Mouse (Mus musculus) heart, adult 2 months (tissue): ENCODE results near the gene Pmp22. TPM values are rescaled to one million over a fixed set of nuclear protein-coding genes. Genes with fewer than 3 reads are reported as not detected.
A peak's percentile ranks its signal among the peaks of the same experiment; 100 is the strongest.

Source experiments
- DNase-seq, 2 experiments: peaks; one replicate each; pipeline ENCODE4 v3.0.0; 2021
- H3K27ac ChIP-seq: fragments of 200-600 bp; 2 replicates; pipeline ENCODE4 v1.8.1; 2022
- H3K27me3 ChIP-seq: fragments of 200-500 bp; 2 replicates; pipeline ENCODE4 v1.6.1; 2012; ENCODE audit warnings: mild to moderate bottlenecking, low read length, inconsistent platforms, mixed read lengths; ENCODE audit not compliant: control insufficient read depth, insufficient read depth
- H3K36me3 ChIP-seq: fragments of 200-500 bp; 2 replicates; pipeline ENCODE4 v1.6.1; 2012; ENCODE audit warnings: low read length, inconsistent platforms; ENCODE audit not compliant: control insufficient read depth, insufficient read depth
- H3K4me1 ChIP-seq: fragments of 200-500 bp; 2 replicates; pipeline ENCODE4 v1.6.1; 2011; ENCODE audit warnings: low read length; ENCODE audit not compliant: control insufficient read depth, insufficient read depth
- H3K4me3 ChIP-seq: fragments of 200-600 bp; 2 replicates; pipeline ENCODE4 v1.8.1; 2022
- H3K79me2 ChIP-seq: fragments of 200-500 bp; replicated peaks from 2 replicates; pipeline ENCODE4 v1.6.1; 2012; ENCODE audit warnings: mild to moderate bottlenecking, inconsistent platforms, low read length, moderate library complexity, mixed read lengths; ENCODE audit not compliant: control insufficient read depth, insufficient read depth
- H3K9ac ChIP-seq: fragments of 200-500 bp; 2 replicates; pipeline ENCODE4 v1.6.1; 2012; ENCODE audit warnings: low read depth, mild to moderate bottlenecking, control low read depth, inconsistent platforms, low read length, mixed read lengths
- CTCF ChIP-seq: fragments of 200-600 bp; IDR thresholded peaks from 2 replicates; pipeline ENCODE4 v1.8.1; 2022; ENCODE audit warnings: antibody characterized with exemption, mild to moderate bottlenecking, moderate library complexity
- EP300 ChIP-seq: fragments of 200-500 bp; IDR thresholded peaks from 2 replicates; pipeline ENCODE4 v1.6.1; 2011; ENCODE audit warnings: low read depth, low read length, control low read depth; ENCODE audit not compliant: insufficient read depth
- POLR2A ChIP-seq: fragments of 200-500 bp; IDR thresholded peaks from 2 replicates; pipeline ENCODE4 v1.6.1; 2011; ENCODE audit warnings: mild to moderate bottlenecking, low read depth, low read length, control low read depth; ENCODE audit not compliant: insufficient read depth
- WGBS: fragments of 180-500 bp; shearing (Covaris S2); methylation state at CpG from one replicate; pipeline ENCODE4 v1.1.7; 2018; 5-methylcytosine and 5-hydroxymethylcytosine counted together
- intact Hi-C: fragments of 180-260 bp; cut with DNase I; formaldehyde crosslinking; loops from one replicate; pipeline ENCODE4 v1.15.1; 2025
- long read RNA-seq: library from polyadenylated mRNA; stranded (forward); transcript quantifications from one replicate; pipeline ENCODE4 v2.0.0, GENCODE M21; 2021
- polyA plus RNA-seq: library from polyadenylated mRNA; depleted of rRNA; stranded (reverse); fragments of >200 nt; gene quantifications from 2 replicates; pipeline ENCODE4 v1.2.3, GENCODE M21; 2012; rRNA removed
- total RNA-seq, 2 experiments: library from RNA; stranded (reverse); gene quantifications; 2 replicates each; pipeline ENCODE4 v1.2.3; 2021

Pmp22 gene
- 10 to 100 TPM; 37.5 to 49.6 TPM for total RNA-seq
- polyA plus RNA-seq: 53.5 and 69.4 TPM in 2 replicates
- long read RNA-seq, transcript Pmp22-201 (5 exons, 1,800 nt): major isoform, 39 of 99 reads
- long read RNA-seq, partial matches to known transcripts: 0 of 99 reads
- long read RNA-seq, other reads (novel, unspliced or antisense): 53 of 99 reads

- Histone ChIP-seq H3K27me3 (no peaks in the 10 kb centered on the region), H3K4me3 (peak within 1 kb of the TSS; percentile 74), H3K9ac (peak within 1 kb of the TSS; percentile 32), H3K36me3 (no peaks in the 10 kb centered on the region), H3K4me1 (peaks cover 13% of the 10 kb centered on the region), H3K79me2 (no peaks in the 10 kb centered on the region), H3K27ac (peak within 1 kb of the TSS; percentile 85)
- TF ChIP-seq CTCF (no peak), POLR2A (peak; percentile 77), EP300 (no peak)
- WGBS: 38% methylated on average over 2 of the region's 2 CpGs
- intact Hi-C loops: no loop called here
- peak; percentile 69 to 72 for DNase-seq
These were observed at the start of gene Pmp22 for GRCm38 (mm10) chr11:63128784-63129183. Gene Pmp22, plus strand, starts transcription at chr11:63128982.

GRCm38 (mm10) chr11:63084536-63084935, 44.2 kb upstream of the Pmp22 start:
- no peaks in the 10 kb centered on the region for H3K27me3 ChIP-seq
- TF ChIP-seq CTCF: peak; percentile 46
- TF ChIP-seq EP300: no peak
- TF ChIP-seq POLR2A: no peak
- no peak overlapping the region for H3K4me3 ChIP-seq
- H3K4me1 ChIP-seq: no peaks in the 10 kb centered on the region
- H3K27ac ChIP-seq: no peak overlapping the region
- no peaks in the 10 kb centered on the region for H3K79me2 ChIP-seq
- 80% methylated on average over 3 of the region's 3 CpGs for WGBS
- DNase-seq: no peak
- no peak overlapping the region for H3K9ac ChIP-seq
- no peaks in the 10 kb centered on the region for H3K36me3 ChIP-seq
- intact Hi-C loops: no loop called here

GRCm38 (mm10) chr11:63088672-63089071, 40.1 kb upstream of the Pmp22 start:
- WGBS: 90% methylated on average over 6 of the region's 6 CpGs
- no peak for TF ChIP-seq POLR2A
- no peak for TF ChIP-seq EP300
- TF ChIP-seq CTCF: no peak
- H3K79me2 ChIP-seq: no peaks in the 10 kb centered on the region

GRCm38 (mm10) chr11:63090210-63090609, 38.6 kb upstream of the Pmp22 start:
- Histone ChIP-seq H3K36me3 (no peaks in the 10 kb centered on the region), H3K4me1 (no peaks in the 10 kb centered on the region; the same call in 1 of the 2 replicates), H3K27ac (no peak overlapping the region), H3K27me3 (no peaks in the 10 kb centered on the region), H3K4me3 (no peak overlapping the region), H3K79me2 (no peaks in the 10 kb centered on the region), H3K9ac (no peak overlapping the region)
- WGBS: 34% methylated on average over 4 of the region's 4 CpGs
- no peak for DNase-seq
- TF ChIP-seq POLR2A: no peak
- TF ChIP-seq EP300: no peak
- no peak for TF ChIP-seq CTCF
- intact Hi-C loops: no loop called here

More at GRCm38 (mm10) chr11:63088672-63089071, 40.1 kb upstream of the Pmp22 start:
- H3K36me3 ChIP-seq: no peaks in the 10 kb centered on the region
- no peak for DNase-seq
- H3K4me3 ChIP-seq: no peak overlapping the region
- no peaks in the 10 kb centered on the region; the same call in 1 of the 2 replicates for H3K4me1 ChIP-seq
- intact Hi-C loops: no loop called here
- no peaks in the 10 kb centered on the region for H3K27me3 ChIP-seq
- no peak overlapping the region for H3K27ac ChIP-seq
- H3K9ac ChIP-seq: no peak overlapping the region

GRCm38 (mm10) chr11:63090986-63091385, 37.8 kb upstream of the Pmp22 start:
- TF ChIP-seq EP300: no peak
- TF ChIP-seq CTCF: no peak
- TF ChIP-seq POLR2A: no peak
- intact Hi-C loops: no loop called here
- WGBS: 84% methylated on average over 6 of the region's 6 CpGs
- H3K27me3 ChIP-seq: no peaks in the 10 kb centered on the region
- H3K79me2 ChIP-seq: no peaks in the 10 kb centered on the region
- H3K4me1 ChIP-seq: no peaks in the 10 kb centered on the region; the same call in 1 of the 2 replicates
- no peaks in the 10 kb centered on the region for H3K36me3 ChIP-seq
- DNase-seq: no peak
- no peak overlapping the region for H3K4me3 ChIP-seq
- no peak overlapping the region for H3K9ac ChIP-seq
- no peak overlapping the region for H3K27ac ChIP-seq

- Histone ChIP-seq H3K27ac (no peak overlapping the region), H3K4me1 (no peaks in the 10 kb centered on the region; the same call in 1 of the 2 replicates), H3K36me3 (no peaks in the 10 kb centered on the region), H3K79me2 (no peaks in the 10 kb centered on the region), H3K27me3 (no peaks in the 10 kb centered on the region), H3K9ac (no peak overlapping the region), H3K4me3 (no peak overlapping the region)
- TF ChIP-seq EP300: no peak
- no peak for TF ChIP-seq POLR2A
- TF ChIP-seq CTCF: no peak
- intact Hi-C loops: no loop called here
- no peak for DNase-seq
- WGBS: 56% methylated on average over 5 of the region's 5 CpGs
These were observed 36.5 kb upstream of the Pmp22 start for GRCm38 (mm10) chr11:63092271-63092670.
